Mouse (Mus musculus): ENCODE data around the gene Phf21b.

Gene Phf21b

GRCm38 (mm10) chr15:84846216-84846615, 9.6 kb downstream of the Phf21b start:
- no peak for DNase-seq (ENCODE audit: low spot score in 2 of 2)

GRCm38 (mm10) chr15:84844831-84845230, 11.0 kb downstream of the Phf21b start:
- DNase-seq (ENCODE audit: low spot score in 2 of 2): no peak

GRCm38 (mm10) chr15:84843034-84843433, 12.8 kb downstream of the Phf21b start:
- no peak for DNase-seq (ENCODE audit: low spot score in 2 of 2)

- no peak for DNase-seq (ENCODE audit: low spot score in 2 of 2)
Measured at GRCm38 (mm10) chr15:84841925-84842821, 13.7 kb downstream of the Phf21b start.

GRCm38 (mm10) chr15:84840560-84840959, 15.3 kb downstream of the Phf21b start:
- no peak for DNase-seq (ENCODE audit: low spot score in 2 of 2)

GRCm38 (mm10) chr15:84839521-84839920, 16.3 kb downstream of the Phf21b start:
- no peak for DNase-seq (ENCODE audit: low spot score in 2 of 2)

- DNase-seq (ENCODE audit: low spot score in 2 of 2): no peak
Measured at GRCm38 (mm10) chr15:84837896-84838295, 18.0 kb downstream of the Phf21b start.

- peak; percentile 60 to 92 for DNase-seq (ENCODE audit: low spot score in 2 of 2)
Measured at GRCm38 (mm10) chr15:84829416-84829815, 26.4 kb downstream of the Phf21b start.

- DNase-seq (ENCODE audit: low spot score in 2 of 2): no peak
Measured at GRCm38 (mm10) chr15:84828603-84829002, 27.2 kb downstream of the Phf21b start.

- no peak for DNase-seq (ENCODE audit: low spot score in 2 of 2)
Measured at GRCm38 (mm10) chr15:84823086-84823485, 32.8 kb downstream of the Phf21b start.

GRCm38 (mm10) chr15:84820811-84821210, 35.0 kb downstream of the Phf21b start:
- no peak for DNase-seq (ENCODE audit: low spot score in 2 of 2)

GRCm38 (mm10) chr15:84818284-84818683, 37.6 kb downstream of the Phf21b start:
- DNase-seq (ENCODE audit: low spot score in 2 of 2): no peak

GRCm38 (mm10) chr15:84817589-84817988, 38.3 kb downstream of the Phf21b start:
- DNase-seq (ENCODE audit: low spot score in 2 of 2): no peak

GRCm38 (mm10) chr15:84815171-84815570, 40.7 kb downstream of the Phf21b start:
- no peak for DNase-seq (ENCODE audit: low spot score in 2 of 2)

GRCm38 (mm10) chr15:84812831-84813357, 43.0 kb downstream of the Phf21b start:
- no peak for DNase-seq (ENCODE audit: low spot score in 2 of 2)

- DNase-seq (ENCODE audit: low spot score in 2 of 2): no peak
Measured at GRCm38 (mm10) chr15:84811126-84811525, 44.7 kb downstream of the Phf21b start.

- DNase-seq (ENCODE audit: low spot score in 2 of 2): no peak
Measured at GRCm38 (mm10) chr15:84809275-84809952, 46.4 kb downstream of the Phf21b start.

- DNase-seq (ENCODE audit: low spot score in 2 of 2): peak in 1 of 2 experiments; percentile 36
Measured at GRCm38 (mm10) chr15:84803685-84804084, 52.2 kb downstream of the Phf21b start.

- DNase-seq (ENCODE audit: low spot score in 2 of 2): no peak
Measured at GRCm38 (mm10) chr15:84800132-84800531, 55.7 kb downstream of the Phf21b start.

- DNase-seq (ENCODE audit: low spot score in 2 of 2): no peak
Measured at GRCm38 (mm10) chr15:84793649-84794048, 62.2 kb downstream of the Phf21b start.

- DNase-seq (ENCODE audit: low spot score in 2 of 2): no peak
Measured at GRCm38 (mm10) chr15:84787161-84787560, 68.7 kb downstream of the Phf21b start.

- no peak for DNase-seq (ENCODE audit: low spot score in 2 of 2)
Measured at GRCm38 (mm10) chr15:84784812-84785211, 71.0 kb downstream of the Phf21b start.

- no peak for DNase-seq (ENCODE audit: low spot score in 2 of 2)
Measured at GRCm38 (mm10) chr15:84778587-84778986, 77.3 kb downstream of the Phf21b start.
